Mouse (Mus musculus): ENCODE data around the gene Arpp21.
A peak's percentile ranks its signal among the peaks of the same experiment; 100 is the strongest.

Arpp21 gene

GRCm38 (mm10) chr9:112235696-112236397 lies at the start of gene Arpp21:
Gene Arpp21, minus strand, starts transcription at chr9:112235938.
- no peak for DNase-seq (ENCODE audit: low read depth)

DNA sequence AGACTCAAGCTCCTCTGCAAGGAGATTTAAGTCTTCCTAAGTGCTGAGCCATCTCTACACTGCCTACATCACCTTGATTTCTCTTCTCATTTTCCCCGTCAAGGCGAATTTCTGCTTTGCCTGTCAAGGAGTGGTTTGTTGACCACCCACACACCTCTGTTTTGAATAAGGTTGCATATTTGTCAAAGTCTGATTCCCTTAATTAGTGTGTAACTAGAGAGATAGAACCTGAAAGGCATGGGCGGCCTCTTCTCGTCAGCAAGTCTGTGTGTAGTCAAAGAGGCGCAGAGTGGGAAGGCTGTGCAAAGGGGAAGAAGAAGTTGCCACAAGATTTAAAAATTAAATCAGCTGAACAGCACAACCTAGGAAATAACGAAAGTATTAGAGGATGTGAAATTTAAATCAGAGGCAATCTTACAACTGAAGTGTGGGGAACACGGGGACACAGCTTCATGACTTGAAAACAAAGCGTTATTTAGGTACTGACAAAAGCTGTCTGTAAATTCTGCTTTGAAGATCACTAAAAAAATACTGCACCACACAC lies 36.8 kb upstream of the Arpp21 start:
- no peak for DNase-seq (ENCODE audit: low read depth)

- no peak for DNase-seq (ENCODE audit: low read depth)
These were observed 29.4 kb upstream of the Arpp21 start for GRCm38 (mm10) chr9:112264982-112265641.

- no peak for DNase-seq (ENCODE audit: low read depth)
These were observed 26.5 kb upstream of the Arpp21 start for GRCm38 (mm10) chr9:112261986-112262901.

DNA sequence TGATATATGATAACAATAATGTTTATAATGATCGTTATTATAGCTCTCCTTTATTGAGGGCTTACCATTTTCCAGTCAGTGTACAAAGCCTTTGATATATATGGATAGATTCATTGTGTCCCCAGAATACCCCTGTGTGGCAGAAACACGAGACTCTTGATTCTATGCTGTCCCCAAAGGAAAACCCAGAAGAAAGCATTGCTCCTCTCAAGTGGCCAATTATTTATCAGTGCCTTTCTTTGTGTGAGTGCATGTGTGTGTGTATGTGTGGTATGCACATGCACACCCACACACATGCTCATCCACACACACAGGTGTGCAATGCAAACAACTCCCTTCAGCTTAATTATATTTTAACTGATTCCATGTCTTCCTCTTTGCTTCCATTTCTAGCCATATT lies 25.8 kb upstream of the Arpp21 start:
- DNase-seq (ENCODE audit: low read depth), result no peak

DNA sequence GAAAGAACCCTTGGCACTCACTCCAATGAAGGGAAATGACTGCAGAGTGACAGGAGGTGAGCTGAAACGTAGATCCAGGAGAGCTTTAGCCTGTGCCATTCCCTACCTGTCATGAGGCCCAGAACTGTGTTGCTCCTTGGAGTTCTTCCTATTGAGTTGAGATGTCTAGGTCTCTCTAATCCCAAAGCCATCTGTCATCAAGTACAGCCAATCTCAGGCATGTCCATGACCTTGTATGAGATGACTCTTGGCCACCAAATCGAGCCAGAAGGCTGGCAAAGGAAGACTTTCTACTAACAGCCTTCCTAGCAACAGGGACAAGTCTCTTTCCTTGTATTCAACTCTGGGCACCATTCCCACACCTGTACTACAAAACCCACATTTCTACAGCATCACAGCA lies 25.0 kb upstream of the Arpp21 start:
- DNase-seq (ENCODE audit: low read depth), result no peak

DNA sequence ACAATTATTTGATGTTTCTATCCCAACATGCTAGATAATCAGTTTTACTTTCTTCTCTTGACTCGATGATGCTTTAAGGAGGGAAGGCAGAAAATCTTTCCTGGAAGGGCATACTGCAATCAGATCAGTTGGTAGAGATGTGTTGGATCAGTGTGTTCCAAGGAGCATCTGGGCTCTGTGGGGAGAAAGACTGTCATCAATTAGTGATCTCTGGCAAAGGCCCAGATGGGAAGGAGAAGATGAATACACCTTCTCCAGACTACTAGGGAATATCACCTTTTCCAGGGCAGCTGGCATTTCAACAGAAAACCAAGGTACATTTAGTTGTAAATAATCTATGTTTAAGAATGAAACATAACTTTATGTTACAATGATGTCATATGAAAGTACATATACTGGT lies 22.8 kb upstream of the Arpp21 start:
- no peak for DNase-seq (ENCODE audit: low read depth)

GRCm38 (mm10) chr9:112255971-112256370 lies 20.2 kb upstream of the Arpp21 start:
- no peak for DNase-seq (ENCODE audit: low read depth)

GRCm38 (mm10) chr9:112253730-112254129 lies 18.0 kb upstream of the Arpp21 start:
- DNase-seq (ENCODE audit: low read depth), result no peak

GRCm38 (mm10) chr9:112251857-112252256 lies 16.1 kb upstream of the Arpp21 start:
- DNase-seq (ENCODE audit: low read depth), result no peak

GRCm38 (mm10) chr9:112251339-112251738 lies 15.6 kb upstream of the Arpp21 start:
- DNase-seq (ENCODE audit: low read depth), result no peak

DNA sequence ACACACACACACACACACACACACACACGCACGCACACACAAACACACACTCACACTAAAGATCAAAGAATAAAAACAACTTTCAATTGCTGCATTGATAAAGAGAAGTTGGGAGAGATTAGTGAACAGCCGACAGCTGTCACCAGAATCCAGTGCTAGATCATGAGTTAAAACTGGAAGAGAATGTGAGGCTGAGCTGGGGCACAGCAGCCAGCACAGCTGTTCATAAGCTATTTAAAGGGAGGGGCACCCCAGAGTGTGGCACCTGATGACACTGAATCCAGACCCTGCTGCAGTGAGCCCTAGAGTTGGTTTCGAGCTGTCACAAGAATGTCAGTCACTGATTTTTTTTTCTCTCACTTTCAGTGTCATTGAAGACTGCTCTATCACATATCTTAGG lies 14.0 kb upstream of the Arpp21 start:
- DNase-seq (ENCODE audit: low read depth), result no peak

DNA sequence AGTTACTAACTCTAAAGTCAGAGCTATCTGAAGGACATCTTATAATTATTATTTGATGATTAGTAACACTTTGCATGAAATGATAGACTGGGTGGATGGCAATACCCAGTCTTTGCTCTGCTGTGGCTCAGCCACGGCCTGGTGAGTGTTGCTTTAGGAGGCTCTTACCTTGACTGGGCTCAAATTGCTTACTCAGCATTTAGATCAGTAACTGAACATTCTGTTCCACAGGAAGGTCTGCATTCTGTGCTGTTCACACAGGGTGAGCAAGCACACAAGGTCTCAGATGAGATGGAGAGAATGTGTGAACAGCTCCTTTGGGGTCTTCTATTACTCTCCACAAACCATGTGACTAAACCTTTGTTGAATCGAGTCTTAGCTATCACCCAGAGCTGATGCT lies 11.4 kb upstream of the Arpp21 start:
- DNase-seq (ENCODE audit: low read depth), result no peak

- no peak for DNase-seq (ENCODE audit: low read depth)
These were observed 2.4 kb upstream of the Arpp21 start for GRCm38 (mm10) chr9:112238168-112238567.

GRCm38 (mm10) chr9:112236551-112236950 lies 813 bp upstream of the Arpp21 start:
- no peak for DNase-seq (ENCODE audit: low read depth)

DNA sequence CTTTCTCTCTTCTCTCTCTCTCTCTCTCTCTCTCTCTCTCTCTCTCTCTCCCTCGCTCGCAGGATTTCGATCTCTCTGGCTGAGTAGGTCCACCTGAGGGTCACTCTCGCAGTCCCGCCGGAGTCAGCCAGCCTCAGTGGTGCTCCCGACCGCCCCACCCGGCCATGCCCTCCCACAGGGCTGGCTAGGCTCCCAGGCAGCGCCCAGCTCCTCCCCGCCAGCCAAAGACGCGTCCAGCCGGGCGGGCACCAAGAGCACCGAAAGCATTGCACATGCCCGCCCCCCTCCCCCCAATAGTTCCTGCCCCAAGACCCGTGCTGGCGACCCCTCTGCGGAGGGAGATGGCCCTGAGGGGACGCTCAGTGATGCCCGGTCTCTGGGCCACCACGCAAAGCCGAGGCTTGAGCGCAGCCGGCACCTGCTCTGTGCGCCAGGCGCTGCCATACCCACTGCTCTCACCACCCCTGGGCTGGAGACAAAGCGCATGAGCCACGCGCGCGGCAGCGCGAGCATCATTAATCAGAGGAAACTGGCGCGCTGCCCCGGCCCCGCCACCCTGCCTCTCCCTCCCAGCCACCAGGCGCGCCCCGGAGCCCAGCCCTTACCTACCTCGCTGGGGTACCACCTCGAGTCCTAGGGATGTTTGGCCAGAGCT lies 570 bp downstream of the Arpp21 start:
- peak; percentile 45 for DNase-seq (ENCODE audit: low read depth)

GRCm38 (mm10) chr9:112234505-112235024 lies 1.2 kb downstream of the Arpp21 start:
- peak; percentile 37 for DNase-seq (ENCODE audit: low read depth)

DNA sequence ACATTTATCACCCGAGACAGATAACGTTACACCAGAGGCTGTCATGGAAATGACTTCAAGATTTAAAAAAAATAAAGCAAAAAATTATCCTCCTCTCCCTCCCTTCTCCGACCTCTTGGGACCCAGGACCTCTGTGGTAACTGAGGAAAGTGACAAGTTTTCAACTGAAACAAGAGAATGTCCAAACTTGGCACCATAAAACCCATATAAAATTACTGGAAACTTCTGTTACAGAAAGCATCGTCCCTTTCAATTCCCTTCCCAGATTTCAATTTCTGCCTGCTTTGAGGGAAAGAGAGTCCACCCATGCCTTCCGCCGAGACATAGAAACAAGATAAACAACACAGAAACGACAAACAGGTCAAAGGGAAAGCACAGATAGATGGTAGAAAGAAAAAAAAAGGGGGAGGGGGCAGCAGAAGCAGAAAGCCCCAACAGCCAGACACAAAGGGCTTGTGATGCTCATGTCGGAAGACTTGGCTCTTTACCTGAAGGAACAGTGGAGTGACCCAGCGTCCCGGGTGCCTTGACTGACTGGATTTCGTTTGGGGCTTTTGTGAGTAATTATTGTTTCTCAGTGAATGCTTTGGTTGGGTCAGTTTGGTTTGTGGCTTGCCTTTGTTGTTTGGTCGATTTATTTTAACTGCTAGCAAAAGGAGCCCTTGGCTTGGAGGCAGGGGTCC lies 1.8 kb downstream of the Arpp21 start:
- peak; percentile 32 for DNase-seq (ENCODE audit: low read depth)

DNA sequence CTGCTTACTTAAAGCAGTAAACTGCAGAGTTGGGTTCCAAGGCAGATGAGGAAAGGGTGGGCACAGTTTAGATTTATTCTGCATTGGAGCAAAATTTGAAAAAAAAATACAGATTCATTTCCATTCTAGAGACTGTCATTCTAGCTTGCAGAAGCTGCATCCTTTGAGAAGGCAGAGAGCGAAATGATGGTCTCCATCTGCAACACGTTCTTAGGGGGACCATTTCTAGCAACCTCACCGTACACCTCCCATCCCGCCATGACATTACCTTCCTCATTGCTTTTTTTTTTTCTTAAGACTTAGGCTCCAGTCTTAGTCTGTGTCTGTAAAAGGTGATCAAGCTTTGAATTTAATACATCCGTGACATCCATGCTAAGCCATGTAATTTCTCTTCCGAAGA lies 2.4 kb downstream of the Arpp21 start:
- peak; percentile 20 for DNase-seq (ENCODE audit: low read depth)

DNA sequence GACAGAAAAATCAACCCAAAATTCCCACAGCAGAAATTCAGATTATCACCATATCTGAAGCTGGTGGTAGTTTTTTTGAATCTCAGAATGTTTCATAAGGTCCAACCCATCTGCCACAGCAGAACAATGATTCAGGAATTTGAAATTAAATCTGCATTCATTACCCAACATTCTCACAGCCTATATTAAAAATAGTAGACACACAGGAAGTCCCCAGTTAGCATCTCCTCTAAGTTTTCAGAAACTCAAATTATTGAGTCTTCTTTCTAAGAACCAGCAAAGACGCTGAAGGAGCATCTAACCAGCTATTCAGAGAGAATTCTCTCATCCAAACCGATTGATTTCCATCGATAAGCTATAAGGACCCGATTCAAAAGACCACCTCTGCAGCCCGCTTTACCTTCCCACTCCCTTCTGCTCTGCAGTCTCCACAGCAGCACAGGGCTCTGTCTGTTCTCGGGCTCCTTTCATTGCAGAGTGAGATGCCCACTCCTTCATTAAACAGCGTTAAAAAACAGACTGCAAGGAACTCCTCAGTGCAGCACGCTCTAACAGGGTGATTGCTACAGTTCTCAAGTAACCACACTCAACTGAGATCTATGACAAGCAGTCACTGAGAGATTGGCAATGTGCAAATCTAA lies 3.7 kb downstream of the Arpp21 start:
- peak; percentile 18 for DNase-seq (ENCODE audit: low read depth)

GRCm38 (mm10) chr9:112231383-112231782 lies 4.4 kb downstream of the Arpp21 start:
- no peak for DNase-seq (ENCODE audit: low read depth)
